Mouse (Mus musculus): Measurements from ENCODE around the gene Osm.
A peak's percentile ranks its signal among the peaks of the same experiment; 100 is the strongest.

Osm gene

GRCm38 (mm10) chr11:4216248-4217000 lies 19.8 kb upstream of the Osm start:
- DNase-seq: no peak

- DNase-seq: peak; percentile 78 to 83
Observed at GRCm38 (mm10) chr11:4217914-4218629, 18.1 kb upstream of the Osm start, which contains the start of gene Castor1. Castor1 (plus strand) TSS chr11:4218225.

GRCm38 (mm10) chr11:4218637-4219036 lies 17.6 kb upstream of the Osm start:
- no peak for DNase-seq

- no peak for DNase-seq
Observed at GRCm38 (mm10) chr11:4219317-4219751, 16.9 kb upstream of the Osm start.

GRCm38 (mm10) chr11:4219908-4220307 lies 16.3 kb upstream of the Osm start:
- no peak for DNase-seq

- peak; percentile 55 to 65 for DNase-seq
Observed at GRCm38 (mm10) chr11:4220443-4221400, 15.5 kb upstream of the Osm start.

- no peak for DNase-seq
Observed at GRCm38 (mm10) chr11:4222046-4222950, 13.9 kb upstream of the Osm start.

- no peak for DNase-seq
Observed at GRCm38 (mm10) chr11:4223393-4224188, 12.6 kb upstream of the Osm start.

GRCm38 (mm10) chr11:4224223-4224622 lies 12.0 kb upstream of the Osm start:
- no peak for DNase-seq

- DNase-seq: no peak
Observed at GRCm38 (mm10) chr11:4226569-4227325, 9.5 kb upstream of the Osm start.

GRCm38 (mm10) chr11:4228463-4228862 lies 7.8 kb upstream of the Osm start:
- no peak for DNase-seq

- DNase-seq: no peak
Observed at GRCm38 (mm10) chr11:4229841-4230240, 6.4 kb upstream of the Osm start.

- DNase-seq: no peak
Observed at GRCm38 (mm10) chr11:4231435-4231834, 4.8 kb upstream of the Osm start.

- DNase-seq: no peak
Observed at GRCm38 (mm10) chr11:4232644-4233043, 3.6 kb upstream of the Osm start.

- DNase-seq: no peak
Observed at GRCm38 (mm10) chr11:4235052-4235655, 1.1 kb upstream of the Osm start.

GRCm38 (mm10) chr11:4236546-4237067 lies 387 bp downstream of the Osm start:
- DNase-seq: peak in 1 of 2 experiments; percentile 39

GRCm38 (mm10) chr11:4237389-4237912 lies 1.2 kb downstream of the Osm start:
- peak; percentile 55 to 69 for DNase-seq

GRCm38 (mm10) chr11:4238167-4238566 lies 1.9 kb downstream of the Osm start:
- DNase-seq: no peak

- no peak for DNase-seq
Observed at GRCm38 (mm10) chr11:4239691-4240090, 3.5 kb downstream of the Osm start.
